Mouse (Mus musculus): ENCODE results near the gene Arfgap1.

The Arfgap1 gene

GRCm38 (mm10) chr2:180985635-180986034 is 18.6 kb downstream of the Arfgap1 start:
- DNase-seq (ENCODE audit: low spot score in 2 of 2): no peak

GRCm38 (mm10) chr2:180986449-180986848 is 19.4 kb downstream of the Arfgap1 start, which contains the start of gene Col20a1:
TSS of gene Col20a1 (plus strand) at chr2:180986535.
- no peak for DNase-seq (ENCODE audit: low spot score in 2 of 2)

GRCm38 (mm10) chr2:180987001-180987400 is 20.0 kb downstream of the Arfgap1 start:
- DNase-seq (ENCODE audit: low spot score in 2 of 2): no peak

- DNase-seq (ENCODE audit: low spot score in 2 of 2): no peak
Measured at GRCm38 (mm10) chr2:180987432-180988030, 20.5 kb downstream of the Arfgap1 start.

GRCm38 (mm10) chr2:180988347-180988913 is 21.4 kb downstream of the Arfgap1 start:
- no peak for DNase-seq (ENCODE audit: low spot score in 2 of 2)

GRCm38 (mm10) chr2:180988948-180989347 is 21.9 kb downstream of the Arfgap1 start:
- DNase-seq (ENCODE audit: low spot score in 2 of 2): no peak

GRCm38 (mm10) chr2:180990347-180990746 is 23.3 kb downstream of the Arfgap1 start:
- DNase-seq (ENCODE audit: low spot score in 2 of 2): no peak

- DNase-seq (ENCODE audit: low spot score in 2 of 2): no peak
Measured at GRCm38 (mm10) chr2:180994360-180994759, 27.3 kb downstream of the Arfgap1 start.

- DNase-seq (ENCODE audit: low spot score in 2 of 2): no peak
Measured at GRCm38 (mm10) chr2:180995457-180995856, 28.4 kb downstream of the Arfgap1 start.

GRCm38 (mm10) chr2:180996436-180996835 is 29.4 kb downstream of the Arfgap1 start:
- peak; percentile 35 to 58 for DNase-seq (ENCODE audit: low spot score in 2 of 2)

GRCm38 (mm10) chr2:180996905-180997304 is 29.9 kb downstream of the Arfgap1 start:
- no peak for DNase-seq (ENCODE audit: low spot score in 2 of 2)

GRCm38 (mm10) chr2:181007054-181007453 is 40.0 kb downstream of the Arfgap1 start:
- no peak for DNase-seq (ENCODE audit: low spot score in 2 of 2)

GRCm38 (mm10) chr2:181008339-181008738 is 41.3 kb downstream of the Arfgap1 start:
- DNase-seq (ENCODE audit: low spot score in 2 of 2): no peak

- DNase-seq (ENCODE audit: low spot score in 2 of 2): peak in 1 of 2 experiments; percentile 30
Measured at GRCm38 (mm10) chr2:181031406-181031934, 64.4 kb downstream of the Arfgap1 start.

All from left cerebral cortex, adult 9 months (tissue).